Mouse (Mus musculus) kidney, postnatal 36 days (tissue): ENCODE measurements around the gene Gm12185.
"Not testable (repeated sequence)": the region's sequence is repeated elsewhere in the genome, so short reads cannot be mapped to it uniquely, and the experiment has no call there.

Experiments
- DNase-seq, 2 experiments: peaks; one replicate each; pipeline ENCODE4 v3.0.0; 2021 to 2022; ENCODE audit warnings: mixed read lengths in 2 of 2

Gm12185 gene

GRCm38 (mm10) chr11:48991740-48992520 is at the start of gene Gm12185:
Gene Gm12185 (minus strand): TSS chr11:48992226.
- DNase-seq: peak; percentile 16 to 54

GRCm38 (mm10) chr11:49012074-49012473 is 20.0 kb upstream of the Gm12185 start:
- not testable (repeated sequence) for DNase-seq

DNA sequence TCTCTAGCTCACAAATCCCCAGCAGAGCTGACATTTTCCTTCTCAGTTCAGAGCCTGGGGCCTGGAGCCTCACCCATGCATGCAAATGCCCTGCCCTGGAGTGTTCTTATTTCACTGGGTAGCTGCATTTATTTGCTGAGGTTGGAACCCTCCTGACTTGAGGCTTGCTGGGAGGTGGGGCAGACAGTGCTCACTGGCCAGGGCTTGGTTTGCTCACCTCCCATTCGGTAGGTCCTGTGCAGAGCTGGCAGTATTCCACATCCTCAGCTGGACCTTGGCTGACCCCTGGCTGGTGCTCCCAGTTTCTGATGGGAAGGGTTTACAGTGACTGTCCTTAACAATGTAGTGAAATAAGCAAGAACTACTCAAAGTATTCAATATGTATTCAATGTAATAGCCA is 14.8 kb upstream of the Gm12185 start:
- DNase-seq: peak; percentile 10 to 23

GRCm38 (mm10) chr11:49006317-49006716 is 14.3 kb upstream of the Gm12185 start:
- DNase-seq: not testable (repeated sequence)

DNA sequence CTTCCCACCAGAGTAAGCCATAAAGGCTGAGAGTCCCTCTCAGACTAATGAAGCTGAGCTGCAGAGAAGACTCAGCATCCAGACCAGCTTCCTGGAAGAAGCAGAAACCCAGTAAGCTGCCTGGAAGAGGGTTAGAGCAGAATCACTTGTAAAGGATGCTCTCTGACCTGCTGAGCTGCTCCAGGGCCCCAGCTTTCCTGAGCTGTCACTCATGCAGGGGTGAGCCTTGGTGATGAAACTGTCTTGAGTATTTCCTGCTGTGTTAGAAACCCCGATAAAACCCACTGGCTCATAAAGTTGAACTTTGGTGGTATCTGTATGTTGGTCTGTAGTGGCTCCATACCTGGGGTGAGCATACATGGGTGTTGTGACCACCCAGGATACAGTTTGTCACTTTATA is 8.4 kb upstream of the Gm12185 start:
- DNase-seq: not testable (repeated sequence)

DNA sequence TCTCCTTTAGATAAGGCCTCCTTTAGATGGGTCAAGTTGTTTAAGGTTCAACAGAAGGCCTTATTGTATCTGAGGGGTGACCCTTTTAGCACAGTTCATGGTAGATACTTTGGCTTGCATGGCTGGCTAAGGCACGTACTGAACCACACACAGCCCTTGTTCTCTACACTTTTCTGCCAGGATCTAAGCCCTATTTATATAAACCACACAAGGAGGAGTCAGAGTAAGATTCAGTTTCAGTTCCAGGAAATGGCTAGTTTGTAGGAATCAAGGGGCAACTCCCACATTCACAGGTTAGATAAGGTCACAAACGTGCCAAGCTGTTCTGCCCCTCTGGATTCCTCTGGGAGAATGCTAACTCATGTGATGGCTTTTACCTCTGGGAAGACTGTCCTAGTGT is 2.0 kb upstream of the Gm12185 start, which contains the start of gene Tgtp1:
Gene Tgtp1, minus strand, starts transcription at position 155 of the 400 bp plus-strand sequence.
- peak in 1 of 2 experiments; percentile 15 for DNase-seq

DNA sequence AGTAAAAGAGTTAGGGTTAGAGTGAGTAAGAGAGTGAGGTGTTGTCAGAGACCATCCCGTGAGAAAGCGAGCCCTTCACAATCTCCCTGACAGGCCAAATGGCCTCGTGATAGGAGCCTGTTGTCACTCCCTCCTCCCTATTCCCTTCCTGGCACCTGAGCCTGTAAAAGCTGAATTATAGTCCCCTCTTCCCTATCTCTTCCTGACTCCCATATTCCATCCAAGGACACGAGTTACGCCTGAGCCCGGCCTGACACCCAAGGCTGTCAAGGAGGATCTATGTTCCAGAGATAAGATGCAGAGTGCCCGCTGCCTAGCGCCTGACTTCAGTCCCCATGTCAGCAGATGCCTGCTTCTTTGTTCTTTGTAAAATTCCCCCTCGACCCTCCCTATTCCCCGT is 1.3 kb upstream of the Gm12185 start:
- not testable (repeated sequence) for DNase-seq

DNA sequence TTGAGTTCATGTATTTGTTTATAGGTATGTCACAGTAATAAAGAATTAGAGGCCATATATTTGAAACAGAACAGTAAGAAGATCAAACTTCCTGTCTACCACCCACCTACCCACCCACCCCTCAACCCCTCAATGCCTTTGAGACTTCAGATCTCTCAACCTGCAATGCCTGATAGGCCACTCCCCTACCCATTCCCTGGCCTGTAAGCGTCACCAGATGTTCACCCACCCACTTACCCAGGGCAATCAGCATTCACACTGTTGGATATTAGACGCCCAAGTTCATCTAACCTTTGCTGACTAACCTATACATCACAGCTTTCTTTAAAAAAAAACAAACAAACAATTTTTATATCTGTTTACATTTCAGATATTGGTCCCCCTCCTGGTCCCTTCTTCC is 2.0 kb downstream of the Gm12185 start:
- not testable (repeated sequence) for DNase-seq

- DNase-seq: not testable (repeated sequence)
Observed at GRCm38 (mm10) chr11:48988219-48988618, 3.8 kb downstream of the Gm12185 start.

GRCm38 (mm10) chr11:48982848-48983247 is 9.2 kb downstream of the Gm12185 start:
- not testable (repeated sequence) for DNase-seq

- DNase-seq: not testable (repeated sequence)
Observed at GRCm38 (mm10) chr11:48980052-48980451, 12.0 kb downstream of the Gm12185 start.

- DNase-seq: not testable (repeated sequence)
Observed at GRCm38 (mm10) chr11:48979251-48979650, 12.8 kb downstream of the Gm12185 start, which contains the start of gene 9930111J21Rik1. Gene 9930111J21Rik1 (minus strand): TSS chr11:48979398.

DNA sequence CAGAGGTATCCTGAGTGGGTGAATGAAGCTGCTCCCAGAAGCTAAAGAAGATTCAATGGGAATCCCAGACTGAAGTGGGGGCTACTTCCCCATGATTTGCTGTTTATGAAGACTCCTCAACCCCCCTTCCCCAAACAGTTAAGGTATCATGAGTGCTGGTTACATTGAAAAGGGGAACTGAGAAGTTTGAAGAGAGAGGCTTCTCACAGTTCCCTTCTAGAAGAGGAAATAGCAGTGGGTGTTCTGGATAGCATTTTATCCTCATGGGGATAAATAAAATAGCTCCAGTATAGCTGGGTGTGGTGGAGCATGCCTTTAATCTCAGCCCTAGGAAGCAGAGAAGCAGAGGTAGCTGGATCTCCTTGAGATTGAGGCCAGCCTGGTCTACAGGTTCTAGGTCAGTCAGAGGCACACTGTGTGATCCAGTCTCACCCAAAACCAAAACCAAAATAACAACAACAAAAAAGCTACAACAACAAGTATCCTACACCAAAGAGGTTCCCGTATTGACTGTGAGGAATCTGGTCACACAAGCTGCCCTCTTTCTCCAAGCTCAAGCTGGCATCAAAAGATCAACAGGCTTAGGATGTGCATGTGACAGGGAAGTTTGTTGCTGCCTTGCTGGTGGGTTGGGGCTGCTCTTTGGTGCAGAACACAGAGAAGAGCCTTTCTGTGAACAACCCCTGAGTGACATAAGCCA is 13.6 kb downstream of the Gm12185 start, which contains the start of gene Olfr56:
Gene Olfr56, plus strand, starts transcription at position 650 of the 700 bp plus-strand sequence.
- not testable (repeated sequence) for DNase-seq

- not testable (repeated sequence) for DNase-seq
Observed at GRCm38 (mm10) chr11:48974686-48975085, 17.3 kb downstream of the Gm12185 start.

GRCm38 (mm10) chr11:48946090-48946489 is 45.9 kb downstream of the Gm12185 start, which contains the start of gene Psme2b:
Gene Psme2b (minus strand): TSS chr11:48946190.
- DNase-seq: not testable (repeated sequence)

DNA sequence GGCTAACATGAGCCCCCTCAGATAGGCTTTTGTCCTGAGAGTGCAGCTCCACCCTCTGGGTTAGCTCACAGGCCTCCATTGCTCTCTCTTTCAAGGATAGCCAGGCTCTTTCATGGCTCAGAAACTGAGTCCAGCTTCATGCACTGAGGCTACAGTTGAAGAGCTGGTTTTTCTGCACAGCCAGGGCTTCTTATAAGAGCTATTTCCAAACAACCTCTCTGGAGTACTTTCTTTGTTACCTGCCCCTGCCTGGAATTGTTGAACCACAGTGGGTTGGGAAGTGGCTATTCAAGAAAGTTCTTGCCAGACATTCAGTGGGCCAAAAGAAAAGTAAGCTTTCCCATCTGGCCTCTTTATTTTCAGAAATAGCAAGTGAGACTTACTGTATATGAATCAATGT is 52.7 kb downstream of the Gm12185 start:
- DNase-seq: not testable (repeated sequence)

DNA sequence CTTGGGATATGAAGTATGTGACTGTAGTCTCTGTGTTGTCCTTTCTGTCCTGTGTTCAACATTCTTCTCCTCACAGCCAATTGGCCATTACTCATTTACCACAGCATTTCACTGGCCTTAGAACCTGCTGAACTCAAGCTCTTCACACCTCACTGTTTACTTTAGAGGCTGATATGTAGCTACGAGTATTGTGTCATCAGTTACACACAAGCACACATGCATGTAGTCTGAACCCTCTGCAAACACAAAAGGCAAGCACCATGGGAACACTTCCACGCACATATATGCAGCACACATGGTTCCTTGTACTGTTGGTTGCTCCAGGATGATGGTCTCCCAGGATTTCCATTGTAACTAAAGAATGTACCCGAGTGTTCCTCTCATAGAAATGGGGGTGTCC is 56.7 kb downstream of the Gm12185 start:
- DNase-seq: not testable (repeated sequence)

DNA sequence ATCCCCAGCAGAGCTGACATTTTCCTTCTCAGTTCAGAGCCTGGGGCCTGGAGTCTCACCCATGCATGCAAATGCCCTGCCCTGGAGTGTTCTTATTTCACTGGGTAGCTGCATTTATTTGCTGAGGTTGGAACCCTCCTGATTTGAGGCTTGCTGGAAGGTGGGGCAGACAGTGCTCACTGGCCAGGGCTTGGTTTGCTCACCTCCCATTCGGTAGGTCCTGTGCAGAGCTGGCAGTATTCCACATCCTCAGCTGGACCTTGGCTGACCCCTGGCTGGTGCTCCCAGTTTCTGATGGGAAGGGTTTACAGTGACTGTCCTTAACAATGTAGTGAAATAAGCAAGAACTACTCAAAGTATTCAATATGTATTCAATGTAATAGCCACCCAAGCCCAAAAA is 58.1 kb downstream of the Gm12185 start:
- not testable (repeated sequence) for DNase-seq

DNA sequence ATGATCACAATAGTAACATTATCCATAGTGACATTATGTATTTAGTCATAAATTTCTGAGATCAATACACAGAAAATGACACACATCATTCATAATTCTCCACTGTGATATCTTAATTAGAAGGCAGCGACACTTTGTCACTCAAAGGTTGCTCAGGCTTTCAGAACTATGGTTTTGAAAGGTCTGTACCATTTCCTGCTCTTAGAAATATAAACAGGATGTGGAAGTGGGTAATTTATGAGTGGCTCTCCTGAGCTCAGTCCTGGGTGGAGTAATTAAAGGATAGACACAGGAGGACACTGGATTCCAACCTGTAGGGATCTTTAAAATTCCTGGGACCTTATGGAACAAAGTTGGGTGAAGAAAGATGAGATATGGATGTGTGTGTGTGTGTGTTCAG is 58.6 kb downstream of the Gm12185 start:
- not testable (repeated sequence) for DNase-seq

- not testable (repeated sequence) for DNase-seq
Observed at GRCm38 (mm10) chr11:48928068-48928467, 64.0 kb downstream of the Gm12185 start.

- not testable (repeated sequence) for DNase-seq
Observed at GRCm38 (mm10) chr11:48926437-48926836, 65.6 kb downstream of the Gm12185 start.

- not testable (repeated sequence) for DNase-seq
Observed at GRCm38 (mm10) chr11:48923818-48924217, 68.2 kb downstream of the Gm12185 start.

DNA sequence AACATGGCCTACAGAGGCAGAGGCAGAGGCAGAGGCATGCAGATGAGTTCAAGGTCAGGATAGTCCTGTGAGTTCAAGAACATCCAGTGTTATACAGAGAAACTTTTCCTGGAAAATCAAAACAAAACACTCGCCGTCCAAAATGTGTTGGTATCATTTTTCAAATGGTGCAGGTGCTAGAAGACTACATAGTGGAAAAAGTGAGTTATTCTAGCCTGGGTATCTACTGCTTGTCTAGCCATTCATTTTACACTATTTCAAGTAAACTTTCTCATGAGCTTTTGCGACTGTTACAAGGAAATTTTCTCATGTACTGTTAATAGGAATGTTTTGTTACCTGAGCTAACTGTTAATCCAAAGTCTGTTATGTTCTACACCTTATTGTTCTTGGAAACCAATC is 73.6 kb downstream of the Gm12185 start:
- DNase-seq: no peak
